Mouse (Mus musculus): ENCODE results near the gene Mdp1. TPM values are rescaled to one million over a fixed set of nuclear protein-coding genes. Genes with fewer than 3 reads are reported as not detected.

Gene Mdp1
- 29.1 and 31.1 TPM in 2 replicates for total RNA-seq (2017)

DNA sequence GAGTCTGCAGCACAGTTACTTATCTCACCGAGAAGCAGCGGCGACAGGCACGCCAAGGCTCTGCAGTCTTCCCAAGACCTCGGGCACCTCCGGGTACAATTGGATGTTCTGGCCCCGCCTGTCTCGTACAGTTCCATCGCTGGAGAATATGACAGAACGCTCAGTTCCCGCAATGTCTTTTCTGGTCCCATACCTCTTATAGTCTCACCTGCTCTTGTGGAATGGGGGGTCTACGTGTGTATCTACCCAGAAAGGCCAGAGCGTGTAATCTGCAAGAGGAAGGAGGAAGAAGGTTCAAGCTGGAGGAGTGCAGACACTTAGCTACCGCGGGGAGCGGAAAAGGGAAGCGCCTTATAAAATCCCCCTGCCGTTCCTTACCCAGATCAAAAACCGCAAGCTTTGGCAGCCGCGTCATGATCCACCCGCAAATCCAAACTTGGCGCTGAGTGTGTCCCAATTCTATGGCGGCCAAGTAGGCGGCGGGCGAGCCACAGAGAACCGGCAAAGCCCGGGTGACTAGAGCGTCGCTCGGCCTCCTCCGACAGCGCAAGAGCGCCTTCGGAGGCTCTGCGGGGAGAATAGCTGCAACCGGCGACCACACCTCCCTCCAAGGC is at the start of gene Mdp1:
Mdp1 (minus strand) TSS at position 549 of the 614 bp plus-strand sequence.
- peak; percentile 91 to 97 for ATAC-seq (replicated peaks in 1 of 2; ENCODE audit: insufficient read depth in 1 of 2, low FRiP score in 2 of 2, low TSS enrichment in 1 of 2, low read depth in 1 of 2, poor library complexity in 2 of 2, severe bottlenecking in 2 of 2)

DNA sequence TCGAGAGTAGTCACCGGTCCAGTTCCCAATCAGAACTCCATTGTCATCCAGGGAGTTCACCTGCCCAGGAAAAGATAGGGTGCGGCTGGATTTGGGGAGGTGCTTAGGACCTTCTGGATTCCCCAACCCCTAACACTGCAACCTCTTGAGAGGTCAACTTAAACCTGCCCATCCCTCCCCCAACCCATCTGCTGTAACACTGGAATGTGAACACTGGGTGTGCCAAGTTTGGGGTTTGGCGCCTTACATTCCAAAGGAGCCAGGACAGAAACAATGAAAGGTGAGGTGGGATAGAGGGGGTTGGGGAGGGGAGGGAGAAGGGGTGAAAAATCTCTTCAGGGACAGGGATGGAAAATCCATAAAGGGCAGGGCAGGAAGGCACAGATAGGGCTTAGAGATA is 49.2 kb upstream of the Mdp1 start:
- ATAC-seq (replicated peaks in 1 of 2; ENCODE audit: insufficient read depth in 1 of 2, low FRiP score in 2 of 2, low TSS enrichment in 1 of 2, low read depth in 1 of 2, poor library complexity in 2 of 2, severe bottlenecking in 2 of 2): no peak

DNA sequence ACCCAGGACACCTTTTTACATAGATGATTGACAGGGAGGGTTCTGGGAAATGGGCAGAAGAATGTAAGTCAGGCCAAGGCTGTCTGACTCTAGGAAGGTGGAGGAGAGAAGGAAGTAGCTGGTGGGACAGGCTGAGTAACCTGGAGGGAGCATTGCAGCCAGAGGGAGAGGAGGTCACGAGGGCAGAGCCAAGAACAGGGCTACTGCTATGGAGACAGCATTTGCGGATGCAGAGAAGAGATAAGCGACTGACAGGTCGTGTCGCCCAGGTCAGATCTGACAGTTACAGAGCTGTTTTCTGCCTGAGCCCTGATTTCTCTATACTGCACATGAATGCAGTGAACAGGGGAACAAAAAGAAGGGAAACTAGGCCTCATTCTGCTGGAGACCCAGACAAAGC is 47.1 kb upstream of the Mdp1 start:
- no peak for ATAC-seq (replicated peaks in 1 of 2; ENCODE audit: insufficient read depth in 1 of 2, low FRiP score in 2 of 2, low TSS enrichment in 1 of 2, low read depth in 1 of 2, poor library complexity in 2 of 2, severe bottlenecking in 2 of 2)

DNA sequence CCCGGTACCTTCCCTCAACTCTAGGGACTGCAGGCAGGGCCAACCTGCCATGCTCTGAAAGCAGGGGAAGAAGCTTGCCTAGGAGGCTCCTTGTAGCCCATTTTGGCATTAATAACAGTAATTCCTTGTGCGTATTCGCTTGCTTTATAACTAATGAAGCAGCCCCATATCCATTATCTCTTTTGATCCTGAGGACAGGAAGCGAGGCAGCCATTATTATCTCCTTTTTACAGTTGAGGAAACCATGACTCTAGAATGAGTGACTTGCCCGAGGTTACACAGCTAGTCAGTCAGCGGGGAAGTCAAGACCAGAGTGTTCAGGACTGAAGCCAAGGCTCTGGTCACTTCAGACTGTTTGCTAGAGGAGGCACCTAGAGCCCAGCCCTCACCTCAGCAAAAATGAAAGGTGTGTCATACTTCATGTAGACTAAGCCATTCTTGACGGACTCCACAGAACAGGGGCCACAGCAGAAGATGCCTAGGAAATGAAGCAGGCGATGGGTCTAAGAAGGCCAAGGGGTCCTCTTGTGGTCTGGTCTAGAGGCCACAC is 45.8 kb upstream of the Mdp1 start:
- ATAC-seq (replicated peaks in 1 of 2; ENCODE audit: insufficient read depth in 1 of 2, low FRiP score in 2 of 2, low TSS enrichment in 1 of 2, low read depth in 1 of 2, poor library complexity in 2 of 2, severe bottlenecking in 2 of 2): no peak

DNA sequence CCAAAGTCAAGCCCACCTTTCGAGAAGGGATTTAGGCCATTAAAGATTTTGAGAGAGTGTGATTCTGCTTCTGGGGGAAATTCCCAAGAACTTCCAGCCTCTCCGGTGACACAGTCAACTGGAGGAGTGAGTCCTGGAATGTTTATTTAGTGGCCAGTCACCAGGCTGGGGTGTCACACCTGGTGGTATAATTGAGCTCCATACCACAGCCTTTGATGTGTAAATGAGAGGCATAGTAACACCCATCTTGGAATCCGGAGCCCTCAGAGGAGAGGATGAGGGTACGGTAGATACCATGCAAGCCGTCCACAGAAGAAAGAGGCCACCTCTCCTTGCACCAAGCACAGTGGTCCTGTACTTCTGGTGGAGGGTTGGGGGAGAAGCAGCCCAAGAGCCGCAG is 42.5 kb upstream of the Mdp1 start:
- no peak for ATAC-seq (replicated peaks in 1 of 2; ENCODE audit: insufficient read depth in 1 of 2, low FRiP score in 2 of 2, low TSS enrichment in 1 of 2, low read depth in 1 of 2, poor library complexity in 2 of 2, severe bottlenecking in 2 of 2)

DNA sequence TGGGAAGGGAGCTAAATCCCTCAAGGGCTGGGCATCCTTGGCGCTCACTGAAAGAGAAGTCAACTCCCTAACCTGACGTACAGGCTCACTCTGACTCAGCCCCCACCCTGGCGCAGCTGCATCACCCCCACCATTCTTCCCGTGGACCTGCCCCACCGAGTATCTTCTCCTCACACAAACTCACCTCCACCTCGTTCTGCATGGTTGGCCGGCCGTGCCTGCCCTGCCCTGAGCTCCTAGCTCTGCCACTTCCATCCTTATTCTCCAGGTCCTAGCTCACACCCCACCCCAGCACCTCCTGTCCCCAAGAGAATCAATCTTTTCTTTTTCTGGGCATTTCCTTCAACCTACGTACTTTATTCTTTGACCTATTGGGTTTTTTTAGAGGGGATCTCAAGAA is 40.8 kb upstream of the Mdp1 start:
- ATAC-seq (replicated peaks in 1 of 2; ENCODE audit: insufficient read depth in 1 of 2, low FRiP score in 2 of 2, low TSS enrichment in 1 of 2, low read depth in 1 of 2, poor library complexity in 2 of 2, severe bottlenecking in 2 of 2): no peak

DNA sequence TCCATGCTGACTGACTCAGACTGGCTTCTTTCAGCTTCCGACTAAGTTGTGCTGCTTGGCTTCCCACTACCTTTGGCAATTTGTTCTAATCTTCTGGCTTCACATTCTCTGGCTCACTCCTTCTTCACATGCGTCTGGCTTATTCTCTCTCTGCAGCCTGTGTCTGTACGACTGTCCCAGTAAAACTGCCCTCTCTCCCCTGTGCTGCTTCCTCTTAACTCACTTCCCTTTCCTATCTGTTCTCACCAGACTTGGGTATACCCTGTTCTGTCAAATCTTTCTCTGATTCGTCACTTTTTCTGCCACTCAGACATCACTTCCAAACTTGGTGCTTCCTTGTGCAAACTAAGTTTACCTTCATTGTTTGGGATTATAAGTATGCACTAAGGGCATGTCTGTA is 36.9 kb upstream of the Mdp1 start:
- ATAC-seq (replicated peaks in 1 of 2; ENCODE audit: insufficient read depth in 1 of 2, low FRiP score in 2 of 2, low TSS enrichment in 1 of 2, low read depth in 1 of 2, poor library complexity in 2 of 2, severe bottlenecking in 2 of 2): no peak

DNA sequence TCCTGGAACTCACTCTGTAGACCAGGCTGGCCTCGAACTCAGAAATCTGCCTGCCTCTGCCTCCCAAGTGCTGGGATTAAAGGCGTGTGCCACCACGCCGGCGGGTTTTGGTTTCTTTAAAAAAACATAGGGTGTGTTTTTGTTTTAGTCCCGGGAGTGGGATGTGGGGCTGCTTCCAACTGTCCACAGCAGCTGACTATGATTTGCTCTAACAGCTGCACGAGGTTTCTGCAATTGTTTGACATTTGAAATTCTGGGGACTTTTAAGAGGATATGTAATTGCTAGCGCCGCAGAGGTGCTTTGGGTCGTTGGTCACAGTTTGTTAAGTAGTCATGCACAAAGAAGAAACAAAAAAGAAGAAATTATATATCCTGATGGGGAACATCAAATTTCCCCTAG is 29.1 kb upstream of the Mdp1 start:
- ATAC-seq (replicated peaks in 1 of 2; ENCODE audit: insufficient read depth in 1 of 2, low FRiP score in 2 of 2, low TSS enrichment in 1 of 2, low read depth in 1 of 2, poor library complexity in 2 of 2, severe bottlenecking in 2 of 2): no peak

DNA sequence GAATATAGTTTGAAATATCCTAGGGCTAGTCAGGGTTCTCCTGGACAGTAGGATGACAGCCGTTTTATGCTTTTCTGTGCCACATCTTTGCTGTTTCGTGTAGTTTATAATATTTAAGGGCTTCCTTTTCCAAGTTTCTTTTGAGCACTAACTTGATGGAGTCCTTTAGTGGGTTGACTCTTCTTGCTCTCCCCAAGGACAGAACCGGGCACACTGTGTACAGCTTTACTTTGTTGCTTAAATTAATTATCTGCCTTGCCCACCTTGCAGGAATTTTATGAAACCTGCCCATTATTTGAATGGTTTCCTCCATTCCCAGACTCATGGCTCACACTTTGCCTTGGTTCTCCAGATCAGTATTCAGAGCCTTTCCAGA is 21.8 kb upstream of the Mdp1 start:
- no peak for ATAC-seq (replicated peaks in 1 of 2; ENCODE audit: insufficient read depth in 1 of 2, low FRiP score in 2 of 2, low TSS enrichment in 1 of 2, low read depth in 1 of 2, poor library complexity in 2 of 2, severe bottlenecking in 2 of 2)

DNA sequence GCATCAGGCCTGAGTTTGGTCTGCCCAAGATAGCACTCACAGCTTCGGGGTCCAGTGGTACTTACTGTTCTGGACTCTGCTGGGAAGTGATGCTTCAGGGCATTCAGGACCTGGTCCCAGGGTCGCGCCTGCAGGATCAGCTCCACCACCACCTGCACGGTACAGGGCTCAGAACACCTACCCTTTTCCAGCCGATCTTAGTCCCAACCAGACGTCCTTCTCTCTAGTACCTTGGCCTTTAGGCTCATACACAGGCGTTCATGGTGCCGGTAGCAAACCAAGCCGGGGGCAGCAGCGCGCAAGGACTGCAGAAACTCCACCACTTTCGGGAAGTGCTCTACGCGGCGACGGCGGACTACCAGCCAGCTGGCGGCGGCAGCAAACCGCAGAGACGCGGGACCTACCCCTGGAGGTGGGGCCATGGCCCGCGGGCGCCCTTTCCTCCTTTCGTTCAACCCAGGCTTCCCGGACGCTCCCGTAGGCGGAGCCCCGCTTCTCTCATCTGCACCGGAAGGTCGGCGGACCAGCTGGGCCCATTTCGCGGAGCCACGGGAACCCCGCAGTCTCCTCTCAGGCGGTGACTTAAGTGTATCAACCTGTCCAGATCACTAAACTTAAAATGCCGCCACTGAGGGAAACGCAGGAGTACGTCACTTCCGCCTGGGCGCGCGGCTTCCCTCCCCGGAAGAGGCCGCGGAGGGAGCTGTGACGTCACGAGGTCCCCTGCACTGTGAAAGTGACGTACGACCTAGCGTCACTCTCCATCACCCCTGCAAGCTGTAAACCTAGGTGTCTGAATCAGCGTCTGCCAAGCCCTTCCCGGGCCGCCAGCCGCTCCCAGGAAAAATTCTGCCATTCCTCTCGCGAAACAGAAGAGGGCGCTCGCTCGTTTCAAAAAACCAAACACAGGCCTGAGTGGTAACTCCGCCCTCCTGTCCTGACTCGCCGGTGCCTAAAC is 21.1 kb upstream of the Mdp1 start, which contains the start of gene Tinf2:
Tinf2 (minus strand) TSS at position 661 of the 958 bp plus-strand sequence.
- ATAC-seq (replicated peaks in 1 of 2; ENCODE audit: insufficient read depth in 1 of 2, low FRiP score in 2 of 2, low TSS enrichment in 1 of 2, low read depth in 1 of 2, poor library complexity in 2 of 2, severe bottlenecking in 2 of 2): peak; percentile 90 to 94

DNA sequence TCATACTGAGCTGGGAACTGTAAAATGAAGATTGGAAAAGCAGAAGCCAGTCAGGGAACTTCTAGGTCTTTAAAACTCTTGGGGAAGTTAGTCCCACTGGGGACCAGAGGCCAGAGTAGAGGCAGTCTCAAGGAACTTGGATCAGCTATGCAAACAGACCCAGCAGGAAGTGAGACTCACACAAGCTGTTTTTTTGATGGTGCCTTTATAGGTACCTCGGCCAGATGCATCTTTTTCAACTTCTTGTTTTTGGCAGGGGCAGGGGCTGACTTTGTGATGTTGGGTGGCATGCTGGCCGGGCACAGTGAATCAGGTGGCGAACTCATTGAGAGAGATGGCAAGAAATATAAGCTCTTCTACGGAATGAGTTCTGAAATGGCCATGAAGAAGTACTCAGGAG is 17.3 kb upstream of the Mdp1 start:
- ATAC-seq (replicated peaks in 1 of 2; ENCODE audit: insufficient read depth in 1 of 2, low FRiP score in 2 of 2, low TSS enrichment in 1 of 2, low read depth in 1 of 2, poor library complexity in 2 of 2, severe bottlenecking in 2 of 2): no peak

DNA sequence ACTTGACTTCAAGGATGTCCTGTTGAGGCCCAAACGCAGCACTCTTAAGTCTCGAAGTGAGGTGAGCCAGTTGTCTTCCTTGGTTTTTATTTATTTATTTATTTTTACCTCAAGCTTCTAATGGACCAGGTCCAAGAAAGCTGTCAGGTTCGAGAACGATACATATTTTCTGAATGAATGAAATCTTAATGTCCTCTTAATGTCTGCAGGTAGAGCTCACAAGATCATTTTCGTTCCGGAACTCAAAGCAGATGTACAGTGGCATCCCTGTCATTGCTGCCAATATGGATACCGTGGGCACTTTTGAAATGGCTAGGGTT is 12.4 kb upstream of the Mdp1 start:
- no peak for ATAC-seq (replicated peaks in 1 of 2; ENCODE audit: insufficient read depth in 1 of 2, low FRiP score in 2 of 2, low TSS enrichment in 1 of 2, low read depth in 1 of 2, poor library complexity in 2 of 2, severe bottlenecking in 2 of 2)

DNA sequence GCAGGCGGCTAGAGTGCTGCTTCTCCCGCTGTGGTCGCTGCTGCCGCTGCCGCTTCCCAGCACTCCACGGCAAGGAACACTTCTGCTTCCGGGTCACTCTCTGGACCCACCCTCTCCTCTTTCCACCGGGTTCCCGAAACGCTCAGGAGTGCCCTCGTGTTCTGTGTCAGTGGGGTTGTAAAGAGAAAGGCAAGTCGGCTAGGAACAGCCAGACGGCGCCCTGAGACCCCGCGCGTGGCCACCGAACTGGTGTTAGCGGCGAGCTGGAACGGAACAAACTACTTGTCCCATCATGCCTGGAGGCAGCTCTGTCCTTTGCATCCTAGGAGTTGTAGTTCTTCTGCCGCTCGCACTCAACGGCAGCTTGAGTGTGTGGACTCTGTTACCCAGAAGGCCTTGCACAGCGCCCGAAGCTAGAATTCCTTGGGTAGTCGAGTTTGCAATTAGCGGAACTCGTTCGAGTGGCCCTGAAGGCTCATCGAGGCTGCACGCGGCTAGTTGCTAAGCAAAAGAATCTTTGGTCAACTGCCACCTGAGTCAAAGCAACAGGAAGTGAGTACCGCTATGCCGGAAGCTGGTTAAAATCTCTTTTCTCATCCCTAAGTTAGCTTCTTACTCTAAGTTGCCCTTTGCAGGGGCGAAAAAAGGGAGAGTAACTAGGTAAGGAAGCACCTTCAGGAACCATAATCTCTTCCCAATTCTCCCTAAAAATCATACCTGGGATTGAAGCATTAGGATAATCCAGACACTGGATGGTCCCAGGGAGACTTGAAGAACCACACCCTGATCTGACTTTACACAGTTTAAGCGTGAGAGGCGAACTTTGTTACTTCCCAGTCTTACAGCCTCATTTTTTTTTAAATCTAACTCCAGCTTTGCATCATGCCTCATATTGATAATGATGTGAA is 11.8 kb upstream of the Mdp1 start, which contains the start of the genes Gmpr2 and Nedd8:
Gmpr2 (plus strand) TSS at position 109 of the 908 bp plus-strand sequence.
Nedd8 (minus strand) TSS at position 292 of the 908 bp plus-strand sequence.
- ATAC-seq (replicated peaks in 1 of 2; ENCODE audit: insufficient read depth in 1 of 2, low FRiP score in 2 of 2, low TSS enrichment in 1 of 2, low read depth in 1 of 2, poor library complexity in 2 of 2, severe bottlenecking in 2 of 2): peak; percentile 99

DNA sequence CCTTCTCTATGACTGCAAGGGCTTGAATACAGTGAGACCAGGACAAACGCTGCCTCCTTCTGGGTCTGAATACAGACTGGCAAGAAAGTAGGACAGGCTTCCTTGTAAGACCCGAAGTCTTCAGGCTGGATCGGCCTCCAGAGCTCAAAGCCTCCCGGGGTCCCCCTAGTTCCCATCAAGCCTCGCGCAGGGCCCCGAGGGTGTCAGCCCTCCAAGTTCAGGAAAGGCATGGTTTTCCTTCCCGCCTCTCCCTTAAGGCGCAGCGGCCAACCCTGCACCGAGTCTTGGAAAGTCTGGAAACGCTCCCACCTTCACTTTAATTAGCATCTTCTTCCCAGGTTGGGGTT is 11.2 kb upstream of the Mdp1 start:
- ATAC-seq (replicated peaks in 1 of 2; ENCODE audit: insufficient read depth in 1 of 2, low FRiP score in 2 of 2, low TSS enrichment in 1 of 2, low read depth in 1 of 2, poor library complexity in 2 of 2, severe bottlenecking in 2 of 2): peak in 1 of 2 experiments; percentile 19; a peak in 1 of 4 replicates

DNA sequence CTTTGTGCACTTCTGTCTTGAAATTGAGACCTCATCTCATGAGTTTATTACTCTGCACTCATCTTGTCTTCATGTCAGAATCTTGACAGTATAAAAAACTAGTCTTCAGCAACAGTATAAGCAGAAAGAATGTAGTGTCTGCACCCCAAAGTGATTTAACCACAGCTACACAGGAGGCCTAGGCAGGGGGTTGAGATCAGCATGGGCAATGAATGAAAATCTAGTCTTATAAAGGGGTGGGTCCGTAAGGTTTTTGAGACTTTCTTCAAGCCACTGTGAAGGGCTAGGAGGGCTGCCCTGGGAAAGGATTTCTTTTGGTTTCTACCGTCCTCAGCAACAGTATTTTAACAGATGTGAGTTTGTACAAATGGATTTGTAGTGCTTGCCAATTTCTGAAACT is 328 bp upstream of the Mdp1 start:
- ATAC-seq (replicated peaks in 1 of 2; ENCODE audit: insufficient read depth in 1 of 2, low FRiP score in 2 of 2, low TSS enrichment in 1 of 2, low read depth in 1 of 2, poor library complexity in 2 of 2, severe bottlenecking in 2 of 2): 0 out of 4 replicates have a peak, but pooled peaks of 1 of the 2 experiments have one; percentile 8

DNA sequence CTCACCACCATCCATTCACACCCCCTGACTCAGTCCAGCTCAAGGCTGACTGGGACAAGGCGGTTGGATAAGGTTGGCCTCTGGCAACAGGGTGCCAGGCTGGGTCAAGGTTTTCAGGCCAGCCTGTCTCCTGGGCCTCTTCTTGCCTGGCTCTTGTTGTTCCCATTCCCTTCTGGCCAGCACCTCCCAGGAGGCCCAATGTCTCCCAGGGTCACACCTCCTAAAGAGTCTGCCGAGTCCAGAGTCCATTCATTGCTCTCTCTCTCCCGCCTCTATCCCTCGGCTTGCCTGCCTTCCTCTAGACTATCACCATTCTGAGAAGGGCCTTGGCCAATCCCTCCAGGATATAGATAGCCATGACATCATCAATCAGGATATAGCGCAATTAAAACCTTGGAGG is 2.3 kb downstream of the Mdp1 start:
- no peak for ATAC-seq (replicated peaks in 1 of 2; ENCODE audit: insufficient read depth in 1 of 2, low FRiP score in 2 of 2, low TSS enrichment in 1 of 2, low read depth in 1 of 2, poor library complexity in 2 of 2, severe bottlenecking in 2 of 2)

DNA sequence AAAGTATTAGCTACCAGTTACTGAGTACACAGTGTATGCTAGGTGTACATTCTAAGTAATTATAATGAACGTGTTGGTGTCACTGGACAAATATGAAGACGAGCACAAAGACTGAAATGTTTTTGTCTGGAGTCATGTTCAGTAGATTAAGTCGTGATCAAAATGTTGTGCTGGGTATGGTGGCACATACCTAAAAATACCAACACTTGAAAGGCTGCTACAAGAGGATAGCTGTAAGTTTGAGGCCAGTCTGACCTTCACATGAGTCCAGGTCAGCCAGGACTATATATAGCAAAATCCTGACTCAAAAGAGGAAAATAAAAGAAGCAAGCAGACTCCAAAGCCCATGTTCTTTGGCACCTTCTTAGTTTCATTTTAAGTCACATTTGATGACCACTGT is 3.4 kb downstream of the Mdp1 start:
- ATAC-seq (replicated peaks in 1 of 2; ENCODE audit: insufficient read depth in 1 of 2, low FRiP score in 2 of 2, low TSS enrichment in 1 of 2, low read depth in 1 of 2, poor library complexity in 2 of 2, severe bottlenecking in 2 of 2): no peak
